Mouse (Mus musculus): ENCODE measurements at regions not wholly inside any gene's neighbourhood (a gene's known extent, or its start where the extent isn't known, plus 50 kb on each side); places are given as distances from the start of the nearest gene placed in this dataset.

GRCm38 (mm10) chr12:106282491-106283106 lies 272.6 kb downstream of the Vrk1 start:
- no peak overlapping the region for H3K4me2 ChIP-seq (replicated peaks)
- no peaks in the 10 kb centered on the region for H3K36me3 ChIP-seq
- H3K27ac ChIP-seq: no peak overlapping the region
- no peaks in the 10 kb centered on the region for H3K27me3 ChIP-seq
- ATAC-seq: no peak
- H3K4me3 ChIP-seq (replicated peaks): no peak overlapping the region
- no peaks in the 10 kb centered on the region for H3K9me3 ChIP-seq
- WGBS: 67% methylated on average over 16 of the region's 16 CpGs
- H3K4me1 ChIP-seq (replicated peaks): no peaks in the 10 kb centered on the region
- H3K9ac ChIP-seq (replicated peaks): no peak overlapping the region

- Histone ChIP-seq H3K4me3 (replicated peaks) (no peak overlapping the region), H3K4me1 (replicated peaks) (no peaks in the 10 kb centered on the region), H3K9me3 (no peaks in the 10 kb centered on the region), H3K36me3 (no peaks in the 10 kb centered on the region), H3K27ac (no peak overlapping the region), H3K27me3 (no peaks in the 10 kb centered on the region), H3K9ac (replicated peaks) (no peak overlapping the region), H3K4me2 (replicated peaks) (no peak overlapping the region)
- ATAC-seq: no peak
- WGBS: 91% methylated on average over 8 of the region's 8 CpGs
Measured at GRCm38 (mm10) chr12:106284814-106285213, 274.8 kb downstream of the Vrk1 start.

- no peak overlapping the region for H3K4me2 ChIP-seq (replicated peaks)
- no peak overlapping the region for H3K9ac ChIP-seq (replicated peaks)
- H3K36me3 ChIP-seq: no peaks in the 10 kb centered on the region
- ATAC-seq: no peak
- H3K4me3 ChIP-seq (replicated peaks): no peak overlapping the region
- no peak overlapping the region for H3K27ac ChIP-seq
- no peaks in the 10 kb centered on the region for H3K27me3 ChIP-seq
- H3K4me1 ChIP-seq (replicated peaks): no peaks in the 10 kb centered on the region
- WGBS: 81% methylated on average over 23 of the region's 23 CpGs
- no peaks in the 10 kb centered on the region for H3K9me3 ChIP-seq
Measured at GRCm38 (mm10) chr12:106288791-106289515, 278.9 kb downstream of the Vrk1 start.

- H3K36me3 ChIP-seq: no peaks in the 10 kb centered on the region
- no peak overlapping the region for H3K4me2 ChIP-seq (replicated peaks)
- H3K9me3 ChIP-seq: no peaks in the 10 kb centered on the region
- no peak overlapping the region for H3K9ac ChIP-seq (replicated peaks)
- H3K27me3 ChIP-seq: no peaks in the 10 kb centered on the region
- H3K4me3 ChIP-seq (replicated peaks): no peak overlapping the region
- no peak overlapping the region for H3K27ac ChIP-seq
- 66% methylated on average over 15 of the region's 15 CpGs for WGBS
- no peaks in the 10 kb centered on the region for H3K4me1 ChIP-seq (replicated peaks)
- no peak for ATAC-seq
Measured at GRCm38 (mm10) chr12:106291476-106292046, 281.5 kb downstream of the Vrk1 start.

DNA sequence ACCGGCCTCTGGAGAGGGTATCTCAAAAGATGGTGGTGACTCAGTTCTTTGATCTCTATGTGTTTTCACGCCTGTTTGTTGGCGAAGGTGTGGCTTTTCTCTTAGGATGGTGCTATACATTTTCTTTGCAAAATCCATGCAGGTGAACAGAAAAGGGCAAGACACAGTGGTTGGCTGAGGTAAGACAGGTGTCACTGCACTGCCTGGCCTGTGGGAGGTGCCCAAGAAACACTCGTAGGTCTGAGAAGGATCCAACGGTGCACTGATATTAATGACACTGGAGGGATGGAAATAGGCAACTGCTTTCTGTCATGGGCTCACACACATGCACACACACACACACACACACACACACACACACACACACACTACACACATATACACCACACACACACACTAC lies 283.1 kb downstream of the Vrk1 start:
- Histone ChIP-seq H3K9me3 (no peaks in the 10 kb centered on the region), H3K4me3 (replicated peaks) (no peak overlapping the region), H3K9ac (replicated peaks) (no peak overlapping the region), H3K4me2 (replicated peaks) (no peak overlapping the region), H3K27me3 (no peaks in the 10 kb centered on the region), H3K27ac (no peak overlapping the region), H3K4me1 (replicated peaks) (no peaks in the 10 kb centered on the region), H3K36me3 (no peaks in the 10 kb centered on the region)
- 70% methylated on average over 5 of the region's 5 CpGs for WGBS
- ATAC-seq: no peak

- no peaks in the 10 kb centered on the region for H3K9me3 ChIP-seq
- H3K27ac ChIP-seq: no peak overlapping the region
- H3K4me3 ChIP-seq (replicated peaks): no peak overlapping the region
- WGBS: 85% methylated on average over 7 of the region's 7 CpGs
- H3K4me1 ChIP-seq (replicated peaks): no peaks in the 10 kb centered on the region
- ATAC-seq: no peak
- no peak overlapping the region for H3K9ac ChIP-seq (replicated peaks)
- H3K27me3 ChIP-seq: no peaks in the 10 kb centered on the region
- H3K4me2 ChIP-seq (replicated peaks): no peak overlapping the region
- no peaks in the 10 kb centered on the region for H3K36me3 ChIP-seq
Measured at GRCm38 (mm10) chr12:106295596-106295995, 285.6 kb downstream of the Vrk1 start.

- no peak overlapping the region for H3K4me2 ChIP-seq (replicated peaks)
- WGBS: 72% methylated on average over 8 of the region's 8 CpGs
- no peaks in the 10 kb centered on the region for H3K36me3 ChIP-seq
- no peak overlapping the region for H3K9ac ChIP-seq (replicated peaks)
- ATAC-seq: no peak
- no peak overlapping the region for H3K27ac ChIP-seq
- H3K4me1 ChIP-seq (replicated peaks): no peaks in the 10 kb centered on the region
- no peak overlapping the region for H3K4me3 ChIP-seq (replicated peaks)
- 0 out of 2 replicates have a peak, but pooled peaks cover 5% of the 10 kb centered on the region for H3K27me3 ChIP-seq
- no peaks in the 10 kb centered on the region for H3K9me3 ChIP-seq
Measured at GRCm38 (mm10) chr12:106302617-106303016, 292.6 kb downstream of the Vrk1 start.

GRCm38 (mm10) chr12:106308291-106308955 lies 298.4 kb downstream of the Vrk1 start:
- Histone ChIP-seq H3K4me2 (replicated peaks) (no peak overlapping the region), H3K4me3 (replicated peaks) (no peak overlapping the region), H3K9ac (replicated peaks) (no peak overlapping the region), H3K27me3 (peaks cover 23% of the 10 kb centered on the region), H3K4me1 (replicated peaks) (peaks cover 23% of the 10 kb centered on the region), H3K27ac (no peak overlapping the region), H3K9me3 (no peaks in the 10 kb centered on the region), H3K36me3 (no peaks in the 10 kb centered on the region)
- ATAC-seq: no peak
- WGBS: 84% methylated on average over 12 of the region's 12 CpGs

DNA sequence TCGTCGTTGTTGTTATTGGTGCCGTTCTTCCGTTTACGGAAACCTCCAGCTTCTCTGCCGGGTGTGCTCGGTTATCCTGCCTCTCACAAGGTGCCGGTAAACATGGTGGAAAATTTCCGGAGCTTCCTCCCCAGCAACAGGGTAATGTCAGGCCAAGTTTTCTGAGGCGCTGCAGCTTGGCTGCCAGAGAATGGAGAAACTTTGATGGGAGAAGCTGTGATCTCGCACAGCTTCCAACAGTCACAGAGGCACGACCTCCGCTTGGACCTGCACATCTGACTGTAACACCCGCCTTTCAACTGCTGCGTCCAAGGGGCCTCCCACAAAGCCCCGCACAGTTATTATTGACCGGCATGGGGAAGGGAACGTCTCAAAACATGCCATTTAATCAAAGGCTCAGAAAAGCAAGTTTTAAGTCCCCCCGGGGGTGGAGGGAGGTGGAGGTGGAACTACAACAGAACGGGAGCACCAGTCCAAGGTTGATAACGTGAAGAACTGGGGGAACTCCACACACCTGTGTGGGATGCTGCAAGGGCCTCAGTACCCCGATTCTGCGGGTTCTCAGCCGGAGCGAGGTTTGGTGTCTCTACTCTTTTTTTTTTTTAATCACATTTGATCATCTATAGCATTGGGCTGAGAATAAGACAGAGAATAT lies 299.1 kb downstream of the Vrk1 start:
- Histone ChIP-seq H3K36me3 (no peaks in the 10 kb centered on the region), H3K4me2 (replicated peaks) (no peak overlapping the region), H3K4me3 (replicated peaks) (no peak overlapping the region), H3K9ac (replicated peaks) (no peak overlapping the region), H3K4me1 (replicated peaks) (peaks cover 23% of the 10 kb centered on the region), H3K27ac (no peak overlapping the region), H3K27me3 (peaks cover 23% of the 10 kb centered on the region), H3K9me3 (no peaks in the 10 kb centered on the region)
- ATAC-seq: no peak
- 78% methylated on average over 25 of the region's 25 CpGs for WGBS

DNA sequence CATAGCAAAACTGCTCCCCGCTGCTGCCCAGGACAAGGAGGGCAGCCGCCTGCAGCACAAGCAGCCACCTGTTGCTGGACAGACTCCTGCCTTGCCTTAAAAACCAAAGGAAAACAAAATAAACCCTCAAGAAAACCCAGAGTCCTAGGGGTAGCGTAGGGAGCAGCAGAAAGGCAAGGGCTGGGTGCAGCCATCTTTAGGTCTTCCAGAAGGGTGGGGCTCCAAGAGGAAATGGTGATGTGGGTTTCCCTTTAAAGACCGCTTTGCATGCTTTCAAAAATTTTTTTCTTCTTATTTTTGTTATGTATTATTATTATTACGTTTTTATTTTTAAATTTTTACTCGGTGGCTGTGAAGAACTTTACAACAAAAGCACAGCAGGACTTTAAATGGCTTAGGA lies 300.1 kb downstream of the Vrk1 start:
- peak overlapping the region; percentile 72 for H3K4me2 ChIP-seq (replicated peaks)
- no peaks in the 10 kb centered on the region for H3K36me3 ChIP-seq
- H3K27ac ChIP-seq: no peak overlapping the region
- 0 out of 2 replicates have a peak overlapping the region, but pooled peaks have one; percentile 42 for H3K4me3 ChIP-seq (replicated peaks)
- H3K9ac ChIP-seq (replicated peaks): no peak overlapping the region
- ATAC-seq: no peak
- peaks cover 28% of the 10 kb centered on the region for H3K4me1 ChIP-seq (replicated peaks)
- WGBS: 39% methylated on average over 6 of the region's 6 CpGs
- no peaks in the 10 kb centered on the region for H3K9me3 ChIP-seq
- H3K27me3 ChIP-seq: peaks cover 23% of the 10 kb centered on the region

GRCm38 (mm10) chr12:106310585-106311319 lies 300.7 kb downstream of the Vrk1 start:
- peaks cover 23% of the 10 kb centered on the region for H3K27me3 ChIP-seq
- peak overlapping the region; percentile 42 for H3K4me3 ChIP-seq (replicated peaks)
- peaks cover 30% of the 10 kb centered on the region for H3K4me1 ChIP-seq (replicated peaks)
- WGBS: 1% methylated on average over 34 of the region's 34 CpGs
- H3K4me2 ChIP-seq (replicated peaks): peak overlapping the region; percentile 72
- no peak overlapping the region for H3K27ac ChIP-seq
- peak overlapping the region; percentile 51 for H3K9ac ChIP-seq (replicated peaks)
- H3K36me3 ChIP-seq: no peaks in the 10 kb centered on the region
- H3K9me3 ChIP-seq: no peaks in the 10 kb centered on the region
- ATAC-seq: no peak
